Mouse (Mus musculus) limb, embryonic 11.5 days (tissue): ENCODE results near the gene Rspo4. TPM values are rescaled to one million over a fixed set of nuclear protein-coding genes. Genes with fewer than 3 reads are reported as not detected.

Source experiments
- ATAC-seq: fragments of 200-750 bp; cut with Nextera tagmentation; 2 replicates; pipeline ENCODE4 v1.8.0; 2017; ENCODE audit warnings: low read depth; ENCODE audit not compliant: insufficient number of reproducible peaks, low FRiP score, low TSS enrichment
- DNase-seq: peaks from one replicate; pipeline ENCODE4 v3.0.0-alpha.2; 2015; ENCODE audit warnings: low spot score
- H3K27ac ChIP-seq: fragments of 300-500 bp; sonication (generic); replicated peaks from 2 replicates; pipeline ENCODE4 v1.5.1; 2014; ENCODE audit warnings: low read depth, mild to moderate bottlenecking, low read length
- H3K27me3 ChIP-seq: fragments of 300-500 bp; sonication (generic); 2 replicates; pipeline ENCODE4 v1.6.1; 2014; ENCODE audit warnings: mild to moderate bottlenecking, low read length, mixed read lengths; ENCODE audit not compliant: control insufficient read depth, insufficient read depth
- H3K36me3 ChIP-seq: fragments of 300-500 bp; sonication (generic); 2 replicates; pipeline ENCODE4 v1.6.1; 2014; ENCODE audit warnings: mild to moderate bottlenecking, low read length, moderate library complexity, mixed read lengths; ENCODE audit not compliant: control insufficient read depth, insufficient read depth
- H3K4me1 ChIP-seq: fragments of 300-500 bp; sonication (generic); 2 replicates; pipeline ENCODE4 v1.6.1; 2014; ENCODE audit warnings: low read length, mixed read lengths; ENCODE audit not compliant: control insufficient read depth, insufficient read depth
- H3K4me2 ChIP-seq: fragments of 300-500 bp; sonication (generic); 2 replicates; pipeline ENCODE4 v1.6.1; 2014; ENCODE audit warnings: low read depth, mild to moderate bottlenecking, moderate library complexity; ENCODE audit not compliant: severe bottlenecking
- H3K4me3 ChIP-seq: fragments of 300-500 bp; sonication (generic); 2 replicates; pipeline ENCODE4 v1.5.1; 2014; ENCODE audit warnings: low read depth, low read length
- H3K9ac ChIP-seq: fragments of 300-500 bp; sonication (generic); 2 replicates; pipeline ENCODE4 v1.6.1; 2014; ENCODE audit warnings: mild to moderate bottlenecking, low read length
- H3K9me3 ChIP-seq: fragments of 300-500 bp; sonication (generic); 2 replicates; pipeline ENCODE4 v1.6.1; 2016; ENCODE audit warnings: low read length; ENCODE audit not compliant: control insufficient read depth
- WGBS: fragments of 180-500 bp; shearing (Covaris S2); extraction: QIAGEN DNeasy Blood & Tissue Kit; methylation state at CpG from one replicate; pipeline ENCODE4 v1.1.7; 2014; 5-methylcytosine and 5-hydroxymethylcytosine counted together
- polyA plus RNA-seq: library from polyadenylated mRNA; unstranded; fragments of >200 nt; fragmentation: Nextera tagmentation; extraction: Ambion mirVana; gene quantifications from 2 replicates; pipeline ENCODE4 v1.2.1, GENCODE M21; 2014

The Rspo4 gene
- polyA plus RNA-seq, 1 experiment from 2014 or later, result 5.2 TPM

GRCm38 (mm10) chr2:151878645-151879044, 35.9 kb downstream of the Rspo4 start:
- 79% methylated on average over 3 of the region's 3 CpGs for WGBS
- 0 out of 2 replicates have a peak, but pooled peaks have one; percentile 6 for ATAC-seq

GRCm38 (mm10) chr2:151879760-151880159, 37.0 kb downstream of the Rspo4 start:
- no peak overlapping the region for H3K4me3 ChIP-seq
- H3K9me3 ChIP-seq, result no peaks in the 10 kb centered on the region
- no peak overlapping the region for H3K27ac ChIP-seq
- no peak; the same call in 1 of the 2 replicates for ATAC-seq
- DNase-seq, result no peak
- no peak overlapping the region for H3K9ac ChIP-seq
- no peaks in the 10 kb centered on the region for H3K36me3 ChIP-seq
- H3K4me2 ChIP-seq, result no peak overlapping the region
- no peaks in the 10 kb centered on the region for H3K27me3 ChIP-seq
- H3K4me1 ChIP-seq, result no peaks in the 10 kb centered on the region
- WGBS, result 64% methylated on average over 2 of the region's 2 CpGs

More at GRCm38 (mm10) chr2:151878645-151879044, 35.9 kb downstream of the Rspo4 start:
- DNase-seq, result no peak
- H3K4me3 ChIP-seq, result no peak overlapping the region
- H3K4me2 ChIP-seq, result no peak overlapping the region
- H3K9ac ChIP-seq, result no peak overlapping the region
- H3K27me3 ChIP-seq, result no peaks in the 10 kb centered on the region
- no peak overlapping the region for H3K27ac ChIP-seq
- no peaks in the 10 kb centered on the region for H3K36me3 ChIP-seq
- H3K4me1 ChIP-seq, result no peaks in the 10 kb centered on the region
- no peaks in the 10 kb centered on the region for H3K9me3 ChIP-seq

- ATAC-seq, result no peak
- H3K27ac ChIP-seq, result no peak overlapping the region
- H3K9me3 ChIP-seq, result no peaks in the 10 kb centered on the region
- 66% methylated on average over 6 of the region's 6 CpGs for WGBS
- H3K36me3 ChIP-seq, result no peaks in the 10 kb centered on the region
- H3K9ac ChIP-seq, result no peak overlapping the region
- H3K4me2 ChIP-seq, result no peak overlapping the region
- DNase-seq, result no peak
- H3K4me3 ChIP-seq, result no peak overlapping the region
- H3K27me3 ChIP-seq, result no peaks in the 10 kb centered on the region
- H3K4me1 ChIP-seq, result peaks cover 12% of the 10 kb centered on the region; the same call in 1 of the 2 replicates
These were observed 48.3 kb downstream of the Rspo4 start for GRCm38 (mm10) chr2:151891031-151891430.

- Histone ChIP-seq H3K4me3 (no peak overlapping the region), H3K9me3 (no peaks in the 10 kb centered on the region), H3K27me3 (no peaks in the 10 kb centered on the region), H3K27ac (no peak overlapping the region), H3K4me1 (peaks cover 12% of the 10 kb centered on the region; the same call in 1 of the 2 replicates), H3K9ac (no peak overlapping the region), H3K4me2 (no peak overlapping the region), H3K36me3 (no peaks in the 10 kb centered on the region)
- DNase-seq (peak; percentile 32), ATAC-seq (no peak)
- 54% methylated on average over 15 of the region's 15 CpGs for WGBS
These were observed 50.5 kb downstream of the Rspo4 start for GRCm38 (mm10) chr2:151893122-151893774.

GRCm38 (mm10) chr2:151894209-151894980, 51.7 kb downstream of the Rspo4 start:
- Histone ChIP-seq H3K4me2 (no peak overlapping the region), H3K9me3 (no peaks in the 10 kb centered on the region), H3K4me1 (peaks cover 12% of the 10 kb centered on the region; the same call in 1 of the 2 replicates), H3K9ac (no peak overlapping the region), H3K27me3 (no peaks in the 10 kb centered on the region), H3K36me3 (no peaks in the 10 kb centered on the region), H3K4me3 (no peak overlapping the region), H3K27ac (no peak overlapping the region)
- ATAC-seq, result peak; percentile 60; the same call in 1 of the 2 replicates
- WGBS, result 40% methylated on average over 8 of the region's 8 CpGs
- peak; percentile 50 for DNase-seq

- no peaks in the 10 kb centered on the region for H3K27me3 ChIP-seq
- WGBS, result 79% methylated on average over 5 of the region's 5 CpGs
- H3K4me1 ChIP-seq, result peaks cover 12% of the 10 kb centered on the region; the same call in 1 of the 2 replicates
- DNase-seq (no peak), ATAC-seq (no peak)
- H3K36me3 ChIP-seq, result no peaks in the 10 kb centered on the region
- H3K4me2 ChIP-seq, result no peak overlapping the region
- no peaks in the 10 kb centered on the region for H3K9me3 ChIP-seq
- no peak overlapping the region for H3K9ac ChIP-seq
- no peak overlapping the region for H3K4me3 ChIP-seq
- H3K27ac ChIP-seq, result no peak overlapping the region
These were observed 53.2 kb downstream of the Rspo4 start for GRCm38 (mm10) chr2:151895911-151896310.

- Histone ChIP-seq H3K9ac (no peak overlapping the region), H3K4me3 (no peak overlapping the region), H3K27ac (no peak overlapping the region), H3K27me3 (no peaks in the 10 kb centered on the region), H3K4me1 (peaks cover 11% of the 10 kb centered on the region; the same call in 1 of the 2 replicates), H3K4me2 (no peak overlapping the region), H3K36me3 (no peaks in the 10 kb centered on the region), H3K9me3 (no peaks in the 10 kb centered on the region)
- WGBS, result 93% methylated on average over 1 of the region's 1 CpGs
- ATAC-seq, result no peak
- DNase-seq, result no peak
These were observed 55.4 kb downstream of the Rspo4 start for GRCm38 (mm10) chr2:151898106-151898505.

GRCm38 (mm10) chr2:151900845-151901244, 58.1 kb downstream of the Rspo4 start:
- 36% methylated on average over 4 of the region's 4 CpGs for WGBS
- no peak for DNase-seq
- Histone ChIP-seq H3K27ac (no peak overlapping the region), H3K4me1 (no peaks in the 10 kb centered on the region), H3K36me3 (no peaks in the 10 kb centered on the region), H3K9ac (no peak overlapping the region), H3K9me3 (no peaks in the 10 kb centered on the region), H3K4me3 (no peak overlapping the region), H3K27me3 (no peaks in the 10 kb centered on the region), H3K4me2 (no peak overlapping the region)
- ATAC-seq, result no peak
